Mouse (Mus musculus) liver, embryonic 14.5 days (tissue): ENCODE measurements at regions not wholly inside any gene's neighbourhood (a gene's known extent, or its start where the extent isn't known, plus 50 kb on each side); places are given as distances from the start of the nearest gene placed in this dataset.

Experiments
- CTCF ChIP-seq: IDR thresholded peaks from 2 replicates; pipeline ENCODE4 v1.5.1; 2016; ENCODE audit warnings: antibody characterized with exemption, low read depth, control low read depth
- EP300 ChIP-seq: IDR thresholded peaks from 2 replicates; pipeline ENCODE4 v1.6.1; 2016; ENCODE audit warnings: antibody characterized with exemption, low read depth

DNA sequence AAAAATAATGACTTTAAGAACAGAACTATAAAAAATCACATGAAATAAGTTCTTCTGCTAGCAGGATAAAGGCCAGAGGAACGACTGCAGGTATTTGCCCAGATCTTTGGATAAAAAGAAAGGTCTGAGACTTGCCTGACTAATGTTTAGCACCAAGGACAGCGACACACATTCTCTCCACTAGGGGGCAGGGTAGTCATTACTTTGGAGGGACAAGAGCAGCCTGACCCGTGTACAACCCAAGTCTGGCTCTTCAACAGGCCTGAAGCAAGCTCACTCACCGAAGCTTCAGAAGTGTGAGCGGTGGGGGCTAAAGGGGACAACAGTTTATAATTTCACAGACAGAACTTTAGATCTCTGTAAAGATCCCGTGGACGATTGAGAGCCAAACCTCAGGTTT lies 98.4 kb upstream of the Gm10234 start:
- no peak for TF ChIP-seq EP300
- peak; percentile 85 for TF ChIP-seq CTCF
